Mouse (Mus musculus): ENCODE measurements around the gene Mcrip1.

Gene Mcrip1

DNA sequence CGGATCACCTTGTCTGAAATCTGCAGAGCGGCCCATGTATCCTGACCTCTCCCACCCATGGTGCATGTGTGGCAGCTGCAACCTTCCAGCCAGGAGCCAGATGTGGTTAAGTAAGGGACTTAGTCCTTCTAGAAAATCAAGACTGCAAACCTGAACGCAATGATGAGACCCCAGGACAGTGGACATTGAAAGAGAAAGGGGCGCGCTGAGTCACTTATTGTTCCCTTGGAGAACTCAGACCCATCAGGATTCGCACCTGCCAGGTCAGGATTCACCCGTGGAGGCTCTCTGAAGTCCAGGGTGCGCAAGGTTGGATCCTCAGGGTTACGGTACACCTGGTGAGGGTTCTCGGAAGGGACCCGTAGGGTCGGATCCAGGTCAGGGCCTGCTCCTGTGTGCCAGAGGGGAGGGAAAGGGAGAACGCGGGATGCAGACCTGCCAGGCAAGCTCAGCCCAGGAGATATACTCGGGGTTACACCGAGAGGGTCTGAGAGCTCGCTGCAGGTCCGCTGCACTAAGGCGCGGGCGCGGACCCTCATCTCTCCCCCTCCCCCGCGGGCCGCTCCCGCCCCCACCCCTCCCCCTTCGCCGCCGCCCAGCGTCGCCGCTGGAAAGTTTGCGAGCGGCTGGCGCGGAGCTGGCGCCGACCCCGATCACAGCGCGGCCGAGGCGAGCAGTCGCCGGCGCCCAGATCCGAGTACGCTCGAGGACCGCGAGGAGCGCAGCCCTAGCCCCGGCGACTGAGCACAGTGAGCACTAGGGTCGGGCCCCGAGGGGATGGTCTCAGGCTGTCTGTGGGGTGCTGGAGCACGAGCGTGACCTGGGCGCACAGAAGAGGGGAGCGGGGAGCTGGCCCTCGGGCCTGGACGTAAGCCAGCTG lies 19.2 kb downstream of the Mcrip1 start, which contains the start of gene Gcgr:
Gene Gcgr, plus strand, starts transcription at position 615 of the 880 bp plus-strand sequence.
- Histone ChIP-seq H3K36me3 (ENCODE audit: insufficient read depth, low read length) (no peaks in the 10 kb centered on the region), H3K4me1 (replicated peaks; ENCODE audit: low read depth, low read length) (peaks cover 17% of the 10 kb centered on the region), H3K9me3 (ENCODE audit: low read length) (no peaks in the 10 kb centered on the region), H3K27me3 (ENCODE audit: insufficient read depth, low read length) (peaks cover 76% of the 10 kb centered on the region), H3K4me3 (replicated peaks; ENCODE audit: low read length) (peak within 1 kb of the TSS; percentile 75)
- no peak for TF ChIP-seq CTCF (conservative IDR thresholded peaks at IDR 0.05; ENCODE audit: low read length)
- TF ChIP-seq NANOG (IDR thresholded peaks at IDR 0.05; ENCODE audit: borderline replicate concordance, low read length) = no peak
- no peak for TF ChIP-seq POU5F1 (IDR thresholded peaks at IDR 0.05; ENCODE audit: borderline replicate concordance, low read length)

DNA sequence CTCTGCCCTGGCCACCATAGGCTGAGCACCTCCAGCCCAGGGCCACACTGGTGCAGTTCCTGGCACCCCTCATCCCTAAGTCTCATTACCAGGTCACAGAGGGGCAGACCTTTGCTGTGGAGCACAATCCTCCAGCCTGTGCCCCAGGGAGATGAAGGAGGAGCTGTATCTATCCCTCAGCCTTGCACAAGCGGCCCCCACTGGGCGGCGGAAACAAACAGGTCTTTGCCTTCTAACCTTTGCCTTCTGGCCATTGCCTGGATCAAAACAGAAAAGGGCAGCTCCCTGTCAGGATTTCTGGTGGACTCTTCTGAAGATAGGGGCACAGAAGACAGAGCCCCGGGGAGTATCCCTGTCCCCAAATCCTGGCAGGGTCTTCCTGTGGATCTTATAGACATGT lies 20.6 kb downstream of the Mcrip1 start:
- Histone ChIP-seq H3K36me3 (ENCODE audit: insufficient read depth, low read length) (no peaks in the 10 kb centered on the region), H3K4me1 (replicated peaks; ENCODE audit: low read depth, low read length) (peaks cover 17% of the 10 kb centered on the region), H3K27me3 (ENCODE audit: insufficient read depth, low read length) (peaks cover 62% of the 10 kb centered on the region), H3K9me3 (ENCODE audit: low read length) (no peaks in the 10 kb centered on the region), H3K4me3 (replicated peaks; ENCODE audit: low read length) (no peak overlapping the region)
- no peak for TF ChIP-seq POU5F1 (IDR thresholded peaks at IDR 0.05; ENCODE audit: borderline replicate concordance, low read length)
- no peak for TF ChIP-seq NANOG (IDR thresholded peaks at IDR 0.05; ENCODE audit: borderline replicate concordance, low read length)

DNA sequence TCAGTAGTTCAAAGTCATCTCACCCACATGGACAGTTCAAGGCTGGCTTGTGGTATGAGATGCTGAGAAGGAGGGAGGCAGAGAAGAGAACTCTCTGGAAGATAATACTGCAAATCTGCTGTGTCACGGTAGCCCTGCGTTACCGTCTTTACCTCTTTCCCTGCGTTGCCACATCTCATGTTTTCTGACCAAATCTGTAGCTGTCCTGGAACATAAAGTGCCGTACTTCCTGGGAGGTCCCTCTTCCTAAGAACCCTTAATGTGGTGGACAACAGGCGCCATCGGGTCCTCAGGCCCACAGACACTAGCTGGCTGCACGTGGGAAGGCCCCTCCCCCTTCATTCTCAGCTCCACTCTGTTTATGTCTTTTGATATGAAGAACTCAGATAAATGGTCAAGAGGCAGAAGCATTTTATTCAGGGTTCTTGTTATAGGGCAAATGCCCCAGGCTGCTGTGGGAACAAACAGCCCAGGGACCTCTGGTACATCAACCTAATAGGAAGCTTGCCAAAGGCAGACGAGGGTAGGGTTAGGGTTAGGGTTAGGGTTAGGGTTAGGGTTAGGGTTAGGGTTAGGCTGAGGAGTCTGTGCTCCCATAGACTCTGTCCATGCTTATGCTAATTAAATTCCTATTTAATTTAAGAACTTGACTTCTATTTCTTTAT lies 21.7 kb downstream of the Mcrip1 start:
- Histone ChIP-seq H3K36me3 (ENCODE audit: insufficient read depth, low read length) (no peaks in the 10 kb centered on the region), H3K27me3 (ENCODE audit: insufficient read depth, low read length) (peaks cover 51% of the 10 kb centered on the region), H3K4me3 (replicated peaks; ENCODE audit: low read length) (no peak overlapping the region), H3K9me3 (ENCODE audit: low read length) (no peaks in the 10 kb centered on the region), H3K4me1 (replicated peaks; ENCODE audit: low read depth, low read length) (peaks cover 17% of the 10 kb centered on the region)
- TF ChIP-seq CTCF (conservative IDR thresholded peaks at IDR 0.05; ENCODE audit: low read length) (no peak), NANOG (IDR thresholded peaks at IDR 0.05; ENCODE audit: borderline replicate concordance, low read length) (no peak), POU5F1 (IDR thresholded peaks at IDR 0.05; ENCODE audit: borderline replicate concordance, low read length) (no peak)

DNA sequence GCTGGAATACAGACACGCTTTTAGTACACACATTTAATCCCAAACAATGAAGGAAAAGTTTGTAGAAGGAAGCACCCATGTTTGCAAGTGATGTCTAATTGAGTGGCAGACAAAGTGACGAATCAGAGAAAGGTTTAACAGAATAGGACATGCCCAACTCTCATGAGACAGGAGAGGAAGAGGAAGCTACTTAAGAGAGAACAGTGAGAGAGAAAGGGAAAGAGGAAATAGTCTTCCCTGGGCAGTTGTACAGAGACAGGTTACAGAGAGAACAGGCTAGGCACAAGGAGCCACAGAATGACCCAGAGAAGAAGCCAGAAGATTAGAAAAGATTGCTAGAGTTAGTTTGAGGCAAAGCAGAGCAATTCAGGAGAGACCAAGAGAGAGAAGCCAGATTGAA lies 23.6 kb downstream of the Mcrip1 start:
- Histone ChIP-seq H3K27me3 (ENCODE audit: insufficient read depth, low read length) (peaks cover 32% of the 10 kb centered on the region), H3K36me3 (ENCODE audit: insufficient read depth, low read length) (no peaks in the 10 kb centered on the region), H3K4me1 (replicated peaks; ENCODE audit: low read depth, low read length) (peaks cover 10% of the 10 kb centered on the region), H3K9me3 (ENCODE audit: low read length) (no peaks in the 10 kb centered on the region), H3K4me3 (replicated peaks; ENCODE audit: low read length) (no peak overlapping the region)
- TF ChIP-seq CTCF (conservative IDR thresholded peaks at IDR 0.05; ENCODE audit: low read length) = no peak
- no peak for TF ChIP-seq POU5F1 (IDR thresholded peaks at IDR 0.05; ENCODE audit: borderline replicate concordance, low read length)
- TF ChIP-seq NANOG (IDR thresholded peaks at IDR 0.05; ENCODE audit: borderline replicate concordance, low read length) = no peak

DNA sequence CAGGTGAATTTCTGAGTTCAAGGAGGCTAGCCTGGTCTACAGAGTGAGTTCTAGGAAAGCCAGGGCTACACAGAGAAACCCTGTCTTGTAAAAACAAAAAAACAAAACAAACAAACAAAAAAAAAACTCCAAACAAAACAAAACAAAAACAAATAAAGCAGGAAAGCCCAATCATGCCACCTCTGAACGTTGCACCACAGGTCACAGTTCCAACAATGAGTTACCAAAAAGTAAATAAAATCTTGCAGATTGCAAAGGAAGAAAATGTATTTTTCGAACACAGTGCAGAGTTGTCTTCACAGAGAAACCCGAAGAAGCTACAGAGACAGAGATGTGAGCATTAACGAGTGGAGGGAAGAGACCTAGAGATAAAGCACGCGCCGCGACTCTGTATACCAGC lies 26.9 kb downstream of the Mcrip1 start:
- TF ChIP-seq NANOG (IDR thresholded peaks at IDR 0.05; ENCODE audit: borderline replicate concordance, low read length) = no peak
- no peak for TF ChIP-seq CTCF (conservative IDR thresholded peaks at IDR 0.05; ENCODE audit: low read length)
- no peak for TF ChIP-seq POU5F1 (IDR thresholded peaks at IDR 0.05; ENCODE audit: borderline replicate concordance, low read length)
- Histone ChIP-seq H3K4me3 (replicated peaks; ENCODE audit: low read length) (no peak overlapping the region), H3K4me1 (replicated peaks; ENCODE audit: low read depth, low read length) (peaks cover 9% of the 10 kb centered on the region), H3K9me3 (ENCODE audit: low read length) (no peaks in the 10 kb centered on the region), H3K36me3 (ENCODE audit: insufficient read depth, low read length) (no peaks in the 10 kb centered on the region), H3K27me3 (ENCODE audit: insufficient read depth, low read length) (peaks cover 2% of the 10 kb centered on the region; the same call in 1 of the 2 replicates)

DNA sequence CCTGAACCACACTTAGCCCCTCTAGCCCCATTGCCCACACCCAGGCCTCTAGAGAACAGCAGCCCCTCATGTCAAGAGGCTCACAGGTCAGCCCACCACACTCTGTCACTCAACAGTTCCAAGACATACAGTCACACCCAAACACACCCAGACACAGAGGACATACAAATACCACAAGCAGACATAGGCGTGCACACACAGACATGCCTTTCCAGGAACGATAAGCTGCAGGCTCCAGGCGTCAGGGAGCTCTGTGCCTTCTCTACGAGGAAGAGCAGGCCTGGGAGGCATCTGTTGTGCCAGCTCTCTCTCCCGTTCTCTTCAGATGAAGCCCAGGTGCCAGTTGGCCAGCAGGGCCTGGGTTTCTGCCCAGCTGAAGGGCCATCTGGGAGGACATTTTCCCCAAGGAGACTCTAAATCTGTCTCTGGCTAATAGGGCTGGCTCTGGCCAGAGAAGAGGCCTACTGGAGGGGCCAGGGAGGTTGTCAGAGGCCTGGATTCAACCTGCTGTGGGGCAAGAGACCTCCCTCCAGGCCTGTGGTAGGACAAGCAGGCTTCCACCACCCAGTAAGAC lies 28.5 kb downstream of the Mcrip1 start:
- H3K36me3 ChIP-seq (ENCODE audit: insufficient read depth, low read length) = no peaks in the 10 kb centered on the region
- TF ChIP-seq CTCF (conservative IDR thresholded peaks at IDR 0.05; ENCODE audit: low read length) (no peak), POU5F1 (IDR thresholded peaks at IDR 0.05; ENCODE audit: borderline replicate concordance, low read length) (no peak), NANOG (IDR thresholded peaks at IDR 0.05; ENCODE audit: borderline replicate concordance, low read length) (no peak)
- H3K4me3 ChIP-seq (replicated peaks; ENCODE audit: low read length) = no peak overlapping the region
- 0 out of 2 replicates have a peak, but pooled peaks cover 5% of the 10 kb centered on the region for H3K27me3 ChIP-seq (ENCODE audit: insufficient read depth, low read length)
- no peaks in the 10 kb centered on the region for H3K9me3 ChIP-seq (ENCODE audit: low read length)
- peaks cover 16% of the 10 kb centered on the region for H3K4me1 ChIP-seq (replicated peaks; ENCODE audit: low read depth, low read length)

DNA sequence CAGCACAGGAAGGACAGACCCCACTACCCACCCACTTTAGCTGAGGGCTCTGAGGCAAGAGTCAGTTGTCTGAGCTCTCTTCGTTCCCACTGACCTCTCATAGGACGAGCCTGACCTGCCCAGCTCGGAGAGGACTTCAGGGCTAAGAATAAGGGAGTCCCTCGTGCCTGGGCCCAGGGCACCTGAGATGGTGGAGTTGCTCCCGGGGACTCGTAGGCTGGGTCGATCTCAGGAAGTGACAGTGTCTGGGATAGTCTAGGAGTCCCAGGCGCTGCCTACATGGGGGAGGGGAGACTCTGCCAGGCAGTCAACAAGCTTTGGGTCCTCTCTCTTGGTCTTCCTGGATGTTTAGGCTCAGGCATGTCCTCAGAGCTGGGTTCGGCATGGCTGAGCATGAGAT lies 29.0 kb downstream of the Mcrip1 start:
- H3K27me3 ChIP-seq (ENCODE audit: insufficient read depth, low read length) = 0 out of 2 replicates have a peak, but pooled peaks cover 5% of the 10 kb centered on the region

DNA sequence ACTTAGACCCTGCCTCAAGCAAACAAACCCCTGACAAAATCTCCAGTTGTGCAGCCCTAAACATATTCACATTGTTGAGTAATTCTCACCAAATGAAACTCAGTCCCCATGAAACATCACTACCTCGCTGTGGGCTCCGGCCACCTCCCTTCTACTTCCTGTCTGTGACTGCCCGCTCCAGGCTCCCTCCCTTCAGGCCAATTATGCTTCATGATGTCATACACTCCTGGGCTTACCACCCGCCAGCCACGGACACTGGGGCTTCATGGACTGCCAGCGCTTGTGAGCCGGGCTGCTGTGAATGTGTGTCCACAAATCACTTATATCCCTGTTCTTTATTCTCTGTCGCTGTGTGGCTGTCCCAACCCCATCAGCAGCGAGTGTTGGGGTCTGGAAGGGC lies 29.8 kb downstream of the Mcrip1 start:
- Histone ChIP-seq H3K4me3 (replicated peaks; ENCODE audit: low read length) (no peak overlapping the region), H3K27me3 (ENCODE audit: insufficient read depth, low read length) (0 out of 2 replicates have a peak, but pooled peaks cover 5% of the 10 kb centered on the region), H3K4me1 (replicated peaks; ENCODE audit: low read depth, low read length) (peaks cover 24% of the 10 kb centered on the region), H3K9me3 (ENCODE audit: low read length) (no peaks in the 10 kb centered on the region), H3K36me3 (ENCODE audit: insufficient read depth, low read length) (no peaks in the 10 kb centered on the region)
- TF ChIP-seq POU5F1 (IDR thresholded peaks at IDR 0.05; ENCODE audit: borderline replicate concordance, low read length) (no peak), NANOG (IDR thresholded peaks at IDR 0.05; ENCODE audit: borderline replicate concordance, low read length) (no peak), CTCF (conservative IDR thresholded peaks at IDR 0.05; ENCODE audit: low read length) (no peak)

More for the DNA sequence above, 29.0 kb downstream of the Mcrip1 start:
- Histone ChIP-seq H3K9me3 (ENCODE audit: low read length) (no peaks in the 10 kb centered on the region), H3K4me1 (replicated peaks; ENCODE audit: low read depth, low read length) (peaks cover 21% of the 10 kb centered on the region), H3K4me3 (replicated peaks; ENCODE audit: low read length) (no peak overlapping the region), H3K36me3 (ENCODE audit: insufficient read depth, low read length) (no peaks in the 10 kb centered on the region)
- TF ChIP-seq CTCF (conservative IDR thresholded peaks at IDR 0.05; ENCODE audit: low read length) (no peak), POU5F1 (IDR thresholded peaks at IDR 0.05; ENCODE audit: borderline replicate concordance, low read length) (no peak), NANOG (IDR thresholded peaks at IDR 0.05; ENCODE audit: borderline replicate concordance, low read length) (no peak)

All from E14TG2a.4 (cell line).